Mouse (Mus musculus) midbrain, embryonic 13.5 days (tissue): ENCODE measurements around the gene Tob2. TPM values are rescaled to one million over a fixed set of nuclear protein-coding genes. Genes with fewer than 3 reads are reported as not detected.

Experiments used
- ATAC-seq: fragments of 200-750 bp; cut with Nextera tagmentation; 2 replicates; pipeline ENCODE4 v1.8.0; 2017; ENCODE audit warnings: mild to moderate bottlenecking, moderate TSS enrichment, moderate library complexity
- H3K27ac ChIP-seq: fragments of 300-500 bp; sonication (generic); 2 replicates; pipeline ENCODE4 v1.5.1; 2015; ENCODE audit warnings: inconsistent platforms, mild to moderate bottlenecking, moderate library complexity
- H3K27me3 ChIP-seq: fragments of 300-500 bp; sonication (generic); 2 replicates; pipeline ENCODE4 v1.6.1; 2015; ENCODE audit warnings: mild to moderate bottlenecking, inconsistent platforms
- H3K36me3 ChIP-seq: fragments of 300-500 bp; sonication (generic); 2 replicates; pipeline ENCODE4 v1.6.1; 2015; ENCODE audit warnings: mild to moderate bottlenecking, inconsistent platforms
- H3K4me1 ChIP-seq: fragments of 300-500 bp; sonication (generic); replicated peaks from 2 replicates; pipeline ENCODE4 v1.6.1; 2015; ENCODE audit warnings: inconsistent platforms
- H3K4me2 ChIP-seq: fragments of 300-500 bp; sonication (generic); replicated peaks from 2 replicates; pipeline ENCODE4 v1.6.1; 2015; ENCODE audit warnings: moderate library complexity, mild to moderate bottlenecking, inconsistent platforms
- H3K4me3 ChIP-seq: fragments of 300-500 bp; sonication (generic); replicated peaks from 2 replicates; pipeline ENCODE4 v1.5.1; 2015; ENCODE audit warnings: mild to moderate bottlenecking, inconsistent platforms
- H3K9ac ChIP-seq: fragments of 300-500 bp; sonication (generic); replicated peaks from 2 replicates; pipeline ENCODE4 v1.6.1; 2015; ENCODE audit warnings: mild to moderate bottlenecking, inconsistent platforms
- H3K9me3 ChIP-seq: fragments of 300-500 bp; sonication (generic); 2 replicates; pipeline ENCODE4 v1.6.1; 2016; ENCODE audit warnings: mild to moderate bottlenecking, inconsistent platforms
- WGBS: fragments of 180-500 bp; shearing (Covaris S2); methylation state at CpG from one replicate; pipeline ENCODE4 v1.1.7; 2015; 5-methylcytosine and 5-hydroxymethylcytosine counted together
- polyA plus RNA-seq: library from polyadenylated mRNA; unstranded; fragments of >200 nt; fragmentation: Nextera tagmentation; extraction: Ambion mirVana; gene quantifications from 2 replicates; pipeline ENCODE4 v1.2.1, GENCODE M21; 2015

Tob2 gene
- polyA plus RNA-seq, 1 experiment from 2014 or later, result 17.7 TPM

- H3K27ac ChIP-seq, result no peak overlapping the region
- no peak overlapping the region for H3K4me3 ChIP-seq
- no peak for ATAC-seq
- no peaks in the 10 kb centered on the region for H3K27me3 ChIP-seq
- no peak overlapping the region for H3K9ac ChIP-seq
- WGBS, result 79% methylated on average over 3 of the region's 3 CpGs
- H3K4me1 ChIP-seq, result peaks cover 10% of the 10 kb centered on the region
- no peaks in the 10 kb centered on the region for H3K9me3 ChIP-seq
- H3K36me3 ChIP-seq, result peaks cover 24% of the 10 kb centered on the region
- H3K4me2 ChIP-seq, result no peak overlapping the region
Observed at GRCm38 (mm10) chr15:81885418-81885934, 26.9 kb upstream of the Tob2 start.

- Histone ChIP-seq H3K4me2 (no peak overlapping the region), H3K9ac (no peak overlapping the region), H3K27me3 (no peaks in the 10 kb centered on the region), H3K27ac (no peak overlapping the region), H3K36me3 (no peaks in the 10 kb centered on the region), H3K4me1 (peaks cover 29% of the 10 kb centered on the region), H3K9me3 (no peaks in the 10 kb centered on the region), H3K4me3 (no peak overlapping the region)
- no peak for ATAC-seq
- WGBS, result 94% methylated on average over 3 of the region's 3 CpGs
Observed at GRCm38 (mm10) chr15:81882348-81882747, 23.8 kb upstream of the Tob2 start.

GRCm38 (mm10) chr15:81879531-81880401, 21.2 kb upstream of the Tob2 start:
- H3K27ac ChIP-seq, result peak overlapping the region; percentile 95
- peak overlapping the region; percentile 39 for H3K4me2 ChIP-seq
- no peak overlapping the region for H3K4me3 ChIP-seq
- no peaks in the 10 kb centered on the region for H3K9me3 ChIP-seq
- H3K36me3 ChIP-seq, result no peaks in the 10 kb centered on the region
- ATAC-seq, result peak; percentile 91
- peaks cover 31% of the 10 kb centered on the region for H3K4me1 ChIP-seq
- H3K27me3 ChIP-seq, result no peaks in the 10 kb centered on the region
- H3K9ac ChIP-seq, result peak overlapping the region; percentile 41
- WGBS, result 42% methylated on average over 5 of the region's 5 CpGs

DNA sequence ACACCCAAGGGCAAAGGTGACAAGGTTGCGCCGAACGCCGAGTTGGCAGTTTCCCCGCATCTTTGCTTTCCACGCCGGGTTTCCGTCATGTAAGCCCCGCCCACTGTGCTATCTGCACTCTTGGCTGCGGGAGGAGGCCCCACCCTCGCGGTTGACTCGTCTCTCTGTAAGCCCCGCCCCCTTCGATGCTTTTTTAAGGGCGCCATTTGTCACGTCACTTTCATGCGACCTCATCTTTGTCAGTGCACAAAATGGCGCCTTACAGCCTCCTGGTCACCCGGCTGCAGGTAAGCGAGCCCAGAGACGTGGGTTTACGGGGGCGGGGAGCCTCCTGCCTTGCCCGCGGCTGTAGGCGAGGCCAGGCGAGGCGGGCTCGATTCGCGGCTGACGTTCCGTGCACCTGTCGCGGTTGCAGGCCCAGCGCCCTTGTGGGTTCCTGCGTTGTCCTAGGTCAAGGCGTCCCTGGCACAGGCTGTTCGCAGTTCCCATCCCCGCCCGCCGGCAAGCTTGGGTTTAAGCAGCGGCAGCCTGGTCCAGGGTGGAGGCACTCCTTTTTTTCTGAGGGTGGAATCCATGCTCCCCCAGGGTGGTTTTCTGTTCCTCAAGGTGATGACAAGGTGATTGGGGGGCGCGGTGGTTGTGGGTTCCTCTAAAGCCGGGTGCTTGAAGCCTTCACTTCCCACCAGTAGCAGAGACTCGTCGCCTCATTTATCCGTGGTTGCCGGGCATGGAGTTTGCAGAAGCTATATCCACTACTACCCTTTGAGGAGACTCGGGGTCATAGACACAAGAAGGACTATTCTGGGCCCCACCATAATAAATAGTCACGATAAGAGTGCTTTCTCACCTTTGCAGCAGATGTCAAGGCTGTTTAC, 13.9 kb upstream of the Tob2 start, which contains the start of gene Aco2:
Gene Aco2 (plus strand): TSS at position 48 of the 875 bp plus-strand sequence.
- peaks cover 32% of the 10 kb centered on the region for H3K36me3 ChIP-seq
- under 1% methylated on average over 53 of the region's 53 CpGs for WGBS
- peak within 1 kb of the TSS; percentile 97 for H3K27ac ChIP-seq
- no peaks in the 10 kb centered on the region for H3K27me3 ChIP-seq
- H3K9ac ChIP-seq, result peak within 1 kb of the TSS; percentile 88
- peaks cover 27% of the 10 kb centered on the region for H3K4me1 ChIP-seq
- peak within 1 kb of the TSS; percentile 98 for H3K4me3 ChIP-seq
- peak; percentile 84 for ATAC-seq
- H3K4me2 ChIP-seq, result peak within 1 kb of the TSS; percentile 93
- H3K9me3 ChIP-seq, result no peaks in the 10 kb centered on the region

DNA sequence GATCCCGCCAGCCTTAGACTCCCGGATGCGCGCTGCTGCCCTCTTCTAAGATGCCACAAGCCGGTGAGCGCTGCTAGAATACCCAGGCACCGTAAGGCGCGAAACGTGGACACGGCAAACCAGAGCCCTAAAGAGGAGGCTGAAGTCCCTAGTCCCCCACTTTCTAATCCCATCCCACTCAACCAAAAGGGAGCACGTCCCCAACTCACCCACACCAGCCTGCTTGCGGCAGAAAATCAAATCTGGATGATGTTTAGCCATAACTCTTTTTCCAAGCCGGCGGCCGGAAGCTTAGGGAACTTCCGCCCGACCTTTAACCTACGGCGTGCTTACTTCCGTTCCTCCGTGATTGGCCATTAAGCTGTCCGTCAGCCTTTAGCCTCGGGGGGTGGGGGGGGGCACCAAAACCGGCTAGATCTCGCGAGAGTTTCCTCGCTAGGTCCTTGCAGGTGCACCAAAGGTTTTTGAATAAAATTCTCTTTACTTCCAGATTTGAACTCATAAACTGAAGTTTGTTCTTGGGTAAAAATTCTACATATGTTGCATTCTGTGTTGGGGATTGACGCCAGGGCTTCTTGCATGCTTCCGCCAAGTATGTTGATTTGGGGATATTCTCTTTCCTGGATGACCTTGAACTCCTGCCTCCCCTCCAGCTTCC, 13.1 kb upstream of the Tob2 start, which contains the start of gene Phf5a:
Gene Phf5a (minus strand): TSS at position 308 of the 658 bp plus-strand sequence.
- Histone ChIP-seq H3K4me3 (peak within 1 kb of the TSS; percentile 98), H3K9me3 (no peaks in the 10 kb centered on the region), H3K4me2 (peak within 1 kb of the TSS; percentile 93), H3K27ac (peak within 1 kb of the TSS; percentile 97), H3K36me3 (peaks cover 39% of the 10 kb centered on the region), H3K27me3 (no peaks in the 10 kb centered on the region), H3K9ac (peak within 1 kb of the TSS; percentile 88), H3K4me1 (peaks cover 27% of the 10 kb centered on the region)
- WGBS, result under 1% methylated on average over 30 of the region's 30 CpGs
- peak; percentile 84 for ATAC-seq

DNA sequence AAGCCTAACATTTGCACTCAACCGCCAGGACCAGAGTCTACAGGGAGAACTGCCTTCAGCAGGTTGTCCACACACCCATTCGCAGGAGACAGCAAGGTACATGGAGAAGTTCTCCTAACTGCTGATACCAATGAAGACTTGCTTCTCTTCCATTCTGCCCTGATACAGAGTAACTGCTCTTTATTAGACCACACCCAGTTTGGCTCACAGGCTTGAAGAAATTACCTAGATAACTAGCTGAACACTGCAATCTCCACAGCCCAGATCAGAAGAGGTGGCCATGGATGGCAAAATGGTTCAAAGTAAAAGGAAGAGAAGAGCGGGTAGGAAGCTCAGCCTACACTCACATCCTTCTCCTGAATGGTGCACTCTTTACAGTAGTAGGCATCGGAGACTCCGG, 11.4 kb upstream of the Tob2 start:
- Histone ChIP-seq H3K27me3 (no peaks in the 10 kb centered on the region), H3K9me3 (no peaks in the 10 kb centered on the region), H3K4me2 (no peak overlapping the region), H3K4me3 (0 out of 2 replicates have a peak overlapping the region, but pooled peaks have one; percentile 8), H3K27ac (no peak overlapping the region), H3K36me3 (peaks cover 57% of the 10 kb centered on the region), H3K9ac (no peak overlapping the region), H3K4me1 (peaks cover 27% of the 10 kb centered on the region)
- ATAC-seq, result no peak
- WGBS, result 99% methylated on average over 5 of the region's 5 CpGs

DNA sequence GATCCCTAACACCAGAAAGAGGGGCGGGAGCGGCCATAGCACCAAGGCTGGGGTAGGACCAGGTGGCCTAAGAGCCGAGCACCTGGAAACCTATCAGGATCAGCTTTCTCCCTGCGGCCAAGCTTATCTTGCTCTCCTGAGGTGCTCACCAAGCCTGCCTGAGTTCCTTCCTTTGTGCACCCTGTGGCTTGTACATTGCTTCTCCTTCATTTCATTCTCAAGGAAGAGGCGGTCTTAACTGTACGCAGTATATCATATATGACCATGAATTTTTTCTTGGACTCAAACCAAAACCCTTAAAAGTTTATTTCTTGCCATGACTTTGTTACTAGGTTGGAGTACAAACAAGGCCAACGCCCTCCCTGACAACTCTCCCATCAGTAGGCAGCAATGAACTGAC, 5.6 kb upstream of the Tob2 start:
- ATAC-seq, result no peak
- no peaks in the 10 kb centered on the region for H3K27me3 ChIP-seq
- 95% methylated on average over 7 of the region's 7 CpGs for WGBS
- no peak overlapping the region for H3K4me2 ChIP-seq
- peaks cover 12% of the 10 kb centered on the region for H3K4me1 ChIP-seq
- no peak overlapping the region for H3K4me3 ChIP-seq
- no peaks in the 10 kb centered on the region for H3K9me3 ChIP-seq
- no peak overlapping the region for H3K27ac ChIP-seq
- peaks cover 54% of the 10 kb centered on the region for H3K36me3 ChIP-seq
- no peak overlapping the region for H3K9ac ChIP-seq

DNA sequence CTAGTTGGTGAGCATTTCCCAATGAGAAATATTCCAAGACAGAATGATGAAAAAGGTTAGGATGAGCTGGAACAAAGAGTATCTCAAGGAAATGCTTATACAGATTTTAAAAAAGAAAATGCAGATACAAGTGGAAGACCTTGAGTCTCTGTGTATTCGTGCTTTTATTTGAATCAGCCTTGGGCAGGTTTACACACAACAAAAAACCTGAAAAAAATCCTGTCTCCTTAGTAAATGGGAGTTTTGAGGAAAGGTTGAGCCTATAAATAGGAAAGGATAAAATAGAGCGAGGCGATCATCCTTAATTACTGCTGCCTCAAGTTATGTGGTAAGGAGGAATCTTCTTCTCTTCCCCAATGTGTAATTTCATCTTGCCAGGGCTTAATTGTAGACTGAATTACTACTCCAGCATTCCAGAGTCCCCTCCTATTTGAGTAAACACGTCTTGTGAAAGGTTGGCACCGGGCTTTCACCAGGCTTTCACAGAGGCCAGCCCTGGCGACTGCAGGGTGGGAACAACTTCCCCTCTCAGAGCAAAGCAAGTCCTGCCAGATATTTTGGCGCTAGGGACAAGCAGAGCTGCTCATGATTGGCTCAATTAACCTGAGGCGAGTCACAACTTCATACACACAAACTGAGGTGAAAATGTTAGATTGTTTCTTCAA, 2.0 kb upstream of the Tob2 start:
- Histone ChIP-seq H3K27ac (peak overlapping the region; percentile 67), H3K4me2 (no peak overlapping the region), H3K4me1 (peaks cover 37% of the 10 kb centered on the region), H3K9ac (0 out of 2 replicates have a peak overlapping the region, but pooled peaks have one; percentile 10), H3K4me3 (no peak overlapping the region), H3K36me3 (peaks cover 18% of the 10 kb centered on the region), H3K27me3 (no peaks in the 10 kb centered on the region), H3K9me3 (no peaks in the 10 kb centered on the region)
- ATAC-seq, result no peak
- WGBS, result 46% methylated on average over 8 of the region's 8 CpGs

DNA sequence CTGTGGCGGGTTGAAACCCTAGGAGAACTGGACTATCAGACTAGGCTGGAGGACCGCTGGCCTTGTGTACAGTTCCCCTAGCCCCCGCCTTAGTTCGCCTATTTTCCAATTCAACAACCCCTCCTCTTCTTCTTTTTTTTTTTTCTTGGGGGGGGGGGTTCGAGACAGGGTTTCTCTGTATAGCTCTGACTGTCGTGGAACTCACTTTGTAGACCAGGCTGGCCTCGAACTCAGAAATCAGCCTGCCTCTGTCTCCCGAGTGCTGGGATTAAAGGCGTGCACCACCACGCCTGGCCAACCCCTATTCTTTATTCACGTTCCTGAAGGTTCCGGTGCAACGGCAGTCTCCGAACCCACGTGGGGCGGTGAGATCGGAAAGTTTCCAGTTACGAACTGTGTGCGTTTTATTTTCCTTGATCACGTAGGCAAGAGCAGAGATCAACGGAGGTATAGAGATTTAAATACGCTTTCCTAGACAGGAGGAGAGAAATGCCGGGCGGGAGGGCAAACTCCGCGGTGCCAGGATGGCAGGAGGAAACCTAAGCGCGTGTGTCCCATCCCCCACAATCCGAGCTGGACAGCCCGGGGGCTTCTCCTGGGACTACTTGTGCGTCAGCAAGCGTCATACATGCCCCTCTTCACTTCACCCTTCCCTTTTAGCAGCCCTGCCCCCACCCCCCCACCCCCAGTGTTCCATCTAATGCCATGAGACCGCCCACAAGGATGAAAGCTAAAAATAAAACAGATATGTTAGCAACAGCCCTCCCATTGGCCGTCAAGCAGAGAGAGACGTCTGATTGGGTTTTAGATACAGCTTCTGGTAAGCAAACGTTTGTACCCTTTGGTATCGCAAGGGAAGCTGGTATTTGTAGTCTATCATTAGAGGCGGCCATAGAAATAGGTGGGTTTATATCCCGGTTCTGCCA, 997 bp upstream of the Tob2 start:
- H3K27ac ChIP-seq, result peak overlapping the region; percentile 92
- H3K4me1 ChIP-seq, result peaks cover 47% of the 10 kb centered on the region
- peak overlapping the region; percentile 94 for H3K4me3 ChIP-seq
- peak overlapping the region; percentile 86 for H3K9ac ChIP-seq
- peak; percentile 80 for ATAC-seq
- no peaks in the 10 kb centered on the region for H3K27me3 ChIP-seq
- WGBS, result under 1% methylated on average over 39 of the region's 39 CpGs
- peaks cover 10% of the 10 kb centered on the region for H3K36me3 ChIP-seq
- peak overlapping the region; percentile 96 for H3K4me2 ChIP-seq
- H3K9me3 ChIP-seq, result no peaks in the 10 kb centered on the region

GRCm38 (mm10) chr15:81858138-81858516, 469 bp downstream of the Tob2 start:
- H3K27me3 ChIP-seq, result no peaks in the 10 kb centered on the region
- H3K9ac ChIP-seq, result peak overlapping the region; percentile 86
- 0% methylated on average over 23 of the region's 23 CpGs for WGBS
- peak overlapping the region; percentile 94 for H3K4me3 ChIP-seq
- no peaks in the 10 kb centered on the region for H3K36me3 ChIP-seq
- no peaks in the 10 kb centered on the region for H3K9me3 ChIP-seq
- peak overlapping the region; percentile 96 for H3K4me2 ChIP-seq
- ATAC-seq, result peak; percentile 25; the same call in 1 of the 2 replicates
- H3K4me1 ChIP-seq, result peaks cover 48% of the 10 kb centered on the region
- peak overlapping the region; percentile 92 for H3K27ac ChIP-seq
